Mouse (Mus musculus): ENCODE measurements at regions not wholly inside any gene's neighbourhood (a gene's known extent, or its start where the extent isn't known, plus 50 kb on each side); places are given as distances from the start of the nearest gene placed in this dataset.
A peak's percentile ranks its signal among the peaks of the same experiment; 100 is the strongest.

GRCm38 (mm10) chr10:48813796-48814195 lies 974.8 kb downstream of the Grik2 start:
- no peak for DNase-seq

- DNase-seq = peak in 1 of 2 experiments; percentile 13
Measured at GRCm38 (mm10) chr10:48810130-48810529, 978.4 kb downstream of the Grik2 start.

- no peak for DNase-seq
Measured at GRCm38 (mm10) chr10:48769870-48770491, 1018.6 kb downstream of the Grik2 start.

- DNase-seq = no peak
Measured at GRCm38 (mm10) chr10:48737936-48738335, 1050.6 kb downstream of the Grik2 start.

GRCm38 (mm10) chr10:48736851-48737250 lies 1051.7 kb downstream of the Grik2 start:
- no peak for DNase-seq
